Mouse (Mus musculus): Measurements from ENCODE around the gene Aip. TPM values are rescaled to one million over a fixed set of nuclear protein-coding genes. Genes with fewer than 3 reads are reported as not detected.

Aip gene
- polyA plus RNA-seq, 1 experiment from 2014 or later, result 92.4 TPM

DNA sequence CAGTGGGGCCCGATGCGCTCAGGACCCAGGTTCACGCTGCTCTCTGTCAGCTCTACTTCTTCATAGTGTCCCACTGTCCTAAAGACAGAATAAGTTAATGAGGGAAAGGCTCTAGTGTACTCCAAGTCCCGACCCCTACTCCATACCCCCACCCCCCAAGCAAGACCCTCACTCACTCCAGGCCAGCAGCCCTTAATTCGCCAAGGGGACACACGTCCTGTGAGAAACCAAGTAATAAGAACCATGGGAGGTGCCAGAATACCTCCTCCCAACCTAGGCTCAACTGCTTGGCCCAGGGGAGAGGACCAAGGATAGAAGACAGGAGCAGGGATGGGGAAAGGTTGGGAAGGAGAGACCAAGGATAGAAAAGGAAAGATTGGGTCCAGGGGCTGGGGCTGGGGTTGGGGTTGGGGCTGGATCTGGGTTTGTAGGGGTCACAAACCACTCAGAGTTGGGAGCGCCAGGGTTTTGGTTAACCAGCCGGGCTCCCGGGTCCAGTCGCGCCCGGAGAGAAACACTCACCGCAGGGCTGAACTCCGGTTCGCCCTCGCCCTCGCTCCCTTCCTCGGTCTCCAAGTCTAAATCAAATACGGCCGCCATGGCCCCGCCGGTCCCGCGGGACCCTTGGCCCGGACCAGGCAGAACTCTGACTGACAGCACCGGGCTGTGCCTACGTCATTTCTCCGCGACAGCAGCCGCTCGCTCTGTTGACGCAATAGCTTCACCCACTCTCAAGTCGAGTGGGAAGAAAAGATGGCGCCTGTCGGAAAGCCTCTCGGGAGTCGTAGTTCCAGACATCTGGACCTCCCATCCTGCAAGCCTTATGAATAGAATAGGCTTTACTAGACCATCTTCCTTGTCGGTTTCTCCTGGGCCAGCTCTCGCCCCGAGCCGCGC lies 37.2 kb upstream of the Aip start, which contains the start of gene Rps6kb2:
Gene Rps6kb2 (minus strand): TSS at position 709 of the 897 bp plus-strand sequence.
- H3K36me3 ChIP-seq, result peaks cover 39% of the 10 kb centered on the region
- peak within 1 kb of the TSS; percentile 97 for H3K4me2 ChIP-seq
- H3K4me1 ChIP-seq (replicated peaks), result peaks cover 21% of the 10 kb centered on the region
- peak; percentile 91 for ATAC-seq (ENCODE audit: low read depth)
- peak within 1 kb of the TSS; percentile 71 for H3K4me3 ChIP-seq
- H3K27me3 ChIP-seq, result no peaks in the 10 kb centered on the region
- WGBS, result 7% methylated on average over 42 of the region's 42 CpGs
- no peaks in the 10 kb centered on the region for H3K9me3 ChIP-seq
- H3K9ac ChIP-seq, result peak within 1 kb of the TSS; percentile 93
- H3K27ac ChIP-seq (replicated peaks), result peak within 1 kb of the TSS; percentile 85

DNA sequence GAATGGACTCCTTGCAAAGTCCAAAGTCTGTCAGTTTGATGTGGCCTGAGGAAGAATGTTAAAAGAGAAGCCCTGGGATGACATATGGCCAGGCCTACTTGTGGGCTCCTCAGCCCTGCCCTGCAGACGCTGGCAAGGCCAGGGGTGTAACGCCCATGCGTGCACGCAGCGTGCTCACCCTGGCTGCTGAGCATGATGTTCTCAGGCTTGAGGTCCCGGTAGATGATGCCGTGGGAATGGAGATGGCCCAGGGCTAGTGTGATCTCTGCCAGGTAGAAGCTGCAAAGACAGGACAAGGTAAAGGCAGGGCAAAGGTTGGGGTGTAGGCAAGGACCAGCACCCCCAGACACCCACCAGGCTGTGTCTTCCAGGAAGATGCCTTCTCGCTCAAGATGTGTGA lies 33.4 kb upstream of the Aip start:
- WGBS, result 93% methylated on average over 8 of the region's 8 CpGs
- H3K9ac ChIP-seq, result no peak overlapping the region

DNA sequence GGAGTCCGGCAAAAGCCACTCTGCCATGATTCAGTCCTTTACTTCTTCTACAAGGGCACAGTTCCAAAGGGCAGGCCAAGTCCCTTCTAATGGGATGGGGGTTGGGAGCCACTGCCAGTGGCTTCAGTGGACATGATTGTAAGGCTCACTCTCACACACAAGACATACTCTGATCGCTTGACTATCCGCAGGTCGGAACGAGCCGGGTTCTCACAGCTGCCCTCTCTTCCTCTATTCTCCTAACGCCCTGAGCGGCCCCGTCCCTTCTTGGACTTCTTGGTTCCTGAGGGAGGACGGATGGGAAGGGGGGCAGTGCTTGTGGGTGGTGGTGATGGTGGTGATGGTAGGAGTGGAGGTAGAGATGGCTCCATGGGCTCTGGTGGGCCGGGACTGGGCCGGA lies 31.1 kb upstream of the Aip start:
- peaks cover 84% of the 10 kb centered on the region for H3K36me3 ChIP-seq
- no peak overlapping the region for H3K4me3 ChIP-seq
- peaks cover 14% of the 10 kb centered on the region for H3K4me1 ChIP-seq (replicated peaks)
- no peaks in the 10 kb centered on the region for H3K9me3 ChIP-seq
- no peaks in the 10 kb centered on the region for H3K27me3 ChIP-seq
- no peak overlapping the region for H3K9ac ChIP-seq
- H3K27ac ChIP-seq (replicated peaks), result no peak overlapping the region
- 90% methylated on average over 12 of the region's 12 CpGs for WGBS
- no peak overlapping the region for H3K4me2 ChIP-seq
- ATAC-seq (ENCODE audit: low read depth), result no peak

More for the DNA sequence above, 33.4 kb upstream of the Aip start:
- Histone ChIP-seq H3K27ac (replicated peaks) (no peak overlapping the region), H3K9me3 (no peaks in the 10 kb centered on the region), H3K4me1 (replicated peaks) (peaks cover 31% of the 10 kb centered on the region), H3K4me2 (no peak overlapping the region), H3K4me3 (no peak overlapping the region), H3K36me3 (peaks cover 65% of the 10 kb centered on the region), H3K27me3 (no peaks in the 10 kb centered on the region)
- no peak for ATAC-seq (ENCODE audit: low read depth)

DNA sequence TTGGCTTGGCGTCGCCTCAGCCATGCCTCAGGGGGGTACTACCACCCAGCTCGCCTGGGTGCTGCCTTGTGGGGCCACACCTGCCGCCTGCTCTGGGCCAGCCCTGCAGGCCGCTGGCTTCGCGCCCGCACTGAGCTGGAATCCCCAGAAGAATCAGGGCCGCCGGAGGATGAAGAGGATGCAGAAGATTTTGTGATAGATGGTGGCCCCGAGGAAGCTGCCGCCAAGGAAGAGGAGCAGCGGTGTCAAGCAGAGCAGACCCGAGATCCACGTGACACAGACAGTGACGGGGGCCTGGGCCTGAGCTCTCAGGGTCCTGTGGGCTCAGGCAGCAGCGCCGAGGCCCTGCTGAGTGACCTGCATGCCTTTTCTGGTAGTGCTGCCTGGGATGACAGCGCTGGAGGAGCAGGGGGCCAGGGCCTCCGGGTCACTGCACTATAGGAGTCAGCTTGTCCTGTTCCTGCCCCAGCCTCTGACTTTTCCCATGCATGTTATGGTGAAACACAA lies 30.5 kb upstream of the Aip start:
- H3K4me2 ChIP-seq, result no peak overlapping the region
- peaks cover 81% of the 10 kb centered on the region for H3K36me3 ChIP-seq
- H3K27ac ChIP-seq (replicated peaks), result 0 out of 2 replicates have a peak overlapping the region, but pooled peaks have one; percentile 38
- H3K27me3 ChIP-seq, result no peaks in the 10 kb centered on the region
- H3K9ac ChIP-seq, result no peak overlapping the region
- 67% methylated on average over 20 of the region's 20 CpGs for WGBS
- peaks cover 12% of the 10 kb centered on the region; the same call in 1 of the 2 replicates for H3K4me1 ChIP-seq (replicated peaks)
- no peak for ATAC-seq (ENCODE audit: low read depth)
- no peak overlapping the region for H3K4me3 ChIP-seq
- H3K9me3 ChIP-seq, result no peaks in the 10 kb centered on the region

DNA sequence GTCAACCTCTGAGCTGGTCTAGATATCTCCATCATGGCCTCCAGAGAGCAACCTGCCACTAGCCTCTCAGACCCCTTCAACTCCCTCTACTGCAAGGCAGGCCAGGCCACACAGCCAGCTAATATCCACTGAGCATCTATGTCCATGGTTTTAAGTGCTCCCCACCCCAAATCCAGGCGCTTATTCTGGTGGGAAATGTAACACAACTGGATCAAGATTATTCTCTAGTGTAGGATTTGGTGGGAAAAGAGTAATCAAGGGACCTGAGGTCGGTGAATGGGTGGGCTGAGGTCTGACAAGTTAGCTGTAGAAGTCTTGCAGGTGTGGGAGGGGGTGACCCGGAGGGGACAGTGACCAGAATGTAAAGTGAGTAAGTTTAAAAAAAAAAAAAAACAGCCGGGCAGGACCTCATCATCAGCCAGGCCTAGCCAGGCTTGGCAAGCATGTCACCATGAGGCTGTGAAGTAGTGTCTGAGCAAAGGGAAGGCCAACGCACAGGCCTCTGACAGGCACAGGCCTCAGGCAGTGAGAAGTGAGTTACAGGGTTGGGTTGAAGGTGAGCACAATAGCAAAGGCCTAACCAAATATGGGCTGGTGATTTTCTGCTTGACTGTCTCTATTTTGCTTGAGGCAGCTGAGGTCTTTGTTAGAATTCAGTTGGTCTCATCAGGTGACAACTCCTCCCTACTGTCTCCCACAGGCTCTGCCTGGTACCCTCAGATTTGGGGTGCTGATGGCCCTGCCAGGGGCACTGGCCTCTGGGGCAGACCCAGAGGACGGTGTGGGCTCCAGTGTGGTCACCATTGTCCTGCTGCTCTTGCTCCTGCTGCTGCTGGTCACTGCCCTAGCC lies 29.8 kb upstream of the Aip start:
- peaks cover 81% of the 10 kb centered on the region for H3K36me3 ChIP-seq
- whole genome bisulfite sequencing, result 71% methylated on average over 6 of the region's 6 CpGs

DNA sequence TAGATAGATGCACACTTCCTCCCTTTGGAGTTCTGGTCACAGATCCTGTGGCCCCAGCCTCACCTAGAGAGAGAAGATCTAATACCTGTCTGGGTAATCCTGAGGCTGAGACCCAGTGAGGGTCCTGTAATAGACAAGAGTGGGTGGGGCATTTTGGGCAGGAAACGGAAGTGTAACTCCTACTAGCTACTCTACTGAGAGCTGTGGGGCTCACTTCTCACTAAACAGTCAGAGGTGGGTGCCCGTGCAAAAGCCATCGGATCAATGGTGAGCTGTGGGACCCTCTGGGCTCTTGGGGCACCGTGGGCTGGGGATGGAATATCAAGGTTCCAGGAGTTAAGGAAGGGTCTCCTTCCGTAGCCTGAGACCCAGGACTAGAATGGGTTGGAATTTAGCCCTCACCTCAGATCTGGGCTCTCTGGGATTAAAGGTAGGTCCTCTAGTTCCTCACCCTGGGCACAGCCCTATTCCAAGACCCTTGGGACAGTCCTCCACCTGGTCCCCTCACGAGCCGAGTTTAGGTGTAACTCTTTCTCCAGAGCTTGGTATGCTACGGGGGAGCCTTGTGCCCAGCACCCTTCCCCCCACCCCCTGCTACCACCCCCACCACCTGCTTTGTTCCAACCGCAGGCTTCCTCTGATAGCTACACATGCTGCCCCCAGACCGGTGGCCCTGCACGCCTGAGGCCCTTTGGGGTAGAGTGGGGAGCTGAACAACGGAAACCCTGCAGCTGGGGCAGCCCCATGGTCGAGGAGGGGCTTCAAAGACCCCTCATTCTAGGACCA lies 29.0 kb upstream of the Aip start:
- ATAC-seq (ENCODE audit: low read depth), result no peak
- 82% methylated on average over 13 of the region's 13 CpGs for WGBS
- Histone ChIP-seq H3K27ac (replicated peaks) (no peak overlapping the region), H3K27me3 (no peaks in the 10 kb centered on the region), H3K4me1 (replicated peaks) (peaks cover 19% of the 10 kb centered on the region), H3K9me3 (no peaks in the 10 kb centered on the region), H3K9ac (no peak overlapping the region), H3K4me2 (no peak overlapping the region), H3K36me3 (peaks cover 83% of the 10 kb centered on the region), H3K4me3 (no peak overlapping the region)

More for the DNA sequence above, 29.8 kb upstream of the Aip start:
- Histone ChIP-seq H3K27me3 (no peaks in the 10 kb centered on the region), H3K4me3 (no peak overlapping the region), H3K9ac (no peak overlapping the region), H3K27ac (replicated peaks) (0 out of 2 replicates have a peak overlapping the region, but pooled peaks have one; percentile 38), H3K4me2 (no peak overlapping the region), H3K4me1 (replicated peaks) (peaks cover 12% of the 10 kb centered on the region), H3K9me3 (no peaks in the 10 kb centered on the region)
- ATAC-seq (ENCODE audit: low read depth), result no peak

DNA sequence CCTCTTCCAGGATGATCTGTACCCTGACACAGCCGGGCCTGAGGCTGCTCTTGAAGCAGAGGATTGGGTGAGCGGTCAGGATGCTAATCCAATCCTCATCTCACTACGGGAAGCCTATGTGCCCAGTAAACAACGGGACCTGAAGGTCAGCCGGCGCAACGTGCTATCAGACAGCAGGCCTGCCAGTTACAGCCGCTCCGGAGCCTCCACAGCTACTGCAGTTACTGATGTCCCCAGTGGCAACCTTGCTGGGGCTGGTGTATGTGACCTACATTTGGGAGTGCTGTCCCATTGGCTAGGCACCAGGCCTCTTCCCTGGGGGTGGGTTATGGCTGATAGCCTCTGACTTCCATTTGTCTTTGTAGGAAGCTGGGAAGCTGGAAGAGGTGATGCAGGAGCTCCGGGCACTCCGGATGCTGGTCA lies 27.6 kb upstream of the Aip start, which contains the start of gene Ptprcap:
Gene Ptprcap (plus strand): TSS at position 373 of the 423 bp plus-strand sequence.
- Histone ChIP-seq H3K36me3 (peaks cover 69% of the 10 kb centered on the region), H3K27me3 (no peaks in the 10 kb centered on the region), H3K27ac (replicated peaks) (no peak within 1 kb of the TSS), H3K4me1 (replicated peaks) (peaks cover 28% of the 10 kb centered on the region), H3K9ac (no peak within 1 kb of the TSS), H3K4me2 (no peak within 1 kb of the TSS), H3K9me3 (no peaks in the 10 kb centered on the region), H3K4me3 (no peak within 1 kb of the TSS)
- ATAC-seq (ENCODE audit: low read depth), result no peak
- WGBS, result 80% methylated on average over 11 of the region's 11 CpGs

DNA sequence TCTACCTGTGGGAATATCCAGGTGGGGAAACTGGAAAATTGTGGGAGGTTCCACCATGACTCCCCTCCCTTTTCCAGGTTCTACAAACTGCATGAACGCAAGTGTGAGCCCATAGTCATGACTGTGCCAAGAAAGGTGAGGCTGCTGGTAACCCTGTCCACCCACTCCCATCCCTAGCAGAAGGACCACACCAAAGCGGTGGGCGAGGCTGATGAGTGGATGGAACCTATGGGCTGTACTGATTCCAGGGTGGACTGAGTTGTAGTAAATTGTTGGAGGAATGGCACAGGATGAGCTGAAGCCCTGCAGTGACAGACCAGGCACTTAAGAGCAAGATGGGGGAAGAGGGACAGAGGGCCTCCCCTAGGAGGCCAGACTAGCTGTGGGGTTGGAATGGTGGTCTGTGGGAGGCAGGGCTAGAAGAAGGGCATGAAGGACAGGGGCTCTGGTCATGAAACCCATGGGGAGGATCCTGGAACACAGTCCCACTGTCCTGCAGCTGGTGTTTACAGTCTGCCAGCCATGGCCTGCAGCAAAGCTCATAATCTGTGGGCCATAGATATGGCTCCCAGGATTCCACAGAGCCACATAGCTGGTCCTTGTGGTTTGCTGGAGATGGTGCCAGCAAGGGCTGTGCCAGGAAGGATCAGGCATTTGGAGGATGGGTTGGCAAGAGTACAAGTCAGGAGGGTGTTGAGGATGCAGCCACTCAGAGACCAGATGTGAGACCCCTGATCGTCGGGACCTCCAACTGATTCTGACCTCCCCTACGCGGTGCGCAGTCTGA lies 27.0 kb upstream of the Aip start:
- no peaks in the 10 kb centered on the region for H3K27me3 ChIP-seq
- WGBS, result 90% methylated on average over 8 of the region's 8 CpGs
- H3K36me3 ChIP-seq, result peaks cover 63% of the 10 kb centered on the region
- no peak overlapping the region for H3K4me2 ChIP-seq
- no peak overlapping the region for H3K27ac ChIP-seq (replicated peaks)
- H3K4me1 ChIP-seq (replicated peaks), result peaks cover 34% of the 10 kb centered on the region
- no peaks in the 10 kb centered on the region for H3K9me3 ChIP-seq
- H3K4me3 ChIP-seq, result no peak overlapping the region
- H3K9ac ChIP-seq, result no peak overlapping the region
- no peak for ATAC-seq (ENCODE audit: low read depth)

DNA sequence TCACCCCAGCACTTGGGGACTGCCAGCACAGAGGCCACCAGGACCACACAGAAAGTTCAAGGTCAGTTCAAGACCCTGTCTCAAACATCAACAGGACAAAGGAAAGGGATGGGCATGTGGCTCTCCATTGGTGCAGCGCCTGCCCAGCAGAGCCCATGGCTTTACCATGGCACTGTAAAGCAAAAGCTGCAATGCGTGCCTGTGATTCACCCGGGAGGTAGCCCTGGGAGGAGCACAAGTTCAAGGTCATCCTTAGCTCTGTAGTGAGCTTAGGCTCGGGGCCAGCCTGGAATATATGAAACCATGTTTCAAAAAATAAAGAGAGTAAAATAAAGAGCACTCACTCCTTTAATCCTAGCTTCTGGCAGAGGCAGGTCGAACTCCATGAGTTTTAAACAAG lies 26.2 kb upstream of the Aip start:
- Histone ChIP-seq H3K4me1 (replicated peaks) (peaks cover 36% of the 10 kb centered on the region), H3K4me2 (no peak overlapping the region), H3K4me3 (no peak overlapping the region), H3K9me3 (no peaks in the 10 kb centered on the region), H3K9ac (no peak overlapping the region), H3K27ac (replicated peaks) (no peak overlapping the region), H3K27me3 (no peaks in the 10 kb centered on the region), H3K36me3 (peaks cover 55% of the 10 kb centered on the region)
- ATAC-seq (ENCODE audit: low read depth), result no peak
- 92% methylated on average over 5 of the region's 5 CpGs for WGBS

DNA sequence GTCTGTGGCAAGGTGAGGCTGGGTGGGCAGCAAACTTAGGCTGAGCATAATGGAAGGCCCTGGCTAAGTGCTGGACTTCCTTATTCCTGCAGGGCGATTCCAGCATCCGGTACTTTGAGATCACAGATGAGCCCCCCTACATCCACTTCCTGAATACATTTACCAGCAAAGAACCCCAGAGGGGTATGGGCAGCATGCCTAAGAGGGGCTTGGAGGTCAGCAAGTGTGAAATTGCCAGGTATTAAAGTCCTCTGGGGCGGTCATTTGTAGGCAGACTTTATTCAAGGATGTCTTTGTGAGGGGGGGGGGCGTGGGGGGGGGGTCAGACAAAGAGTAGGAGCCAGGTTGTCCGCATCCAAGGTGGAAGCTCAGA lies 25.8 kb upstream of the Aip start:
- 90% methylated on average over 4 of the region's 5 CpGs for WGBS
- ATAC-seq (ENCODE audit: low read depth), result no peak
- H3K4me1 ChIP-seq (replicated peaks), result peaks cover 36% of the 10 kb centered on the region
- no peaks in the 10 kb centered on the region for H3K9me3 ChIP-seq
- H3K27ac ChIP-seq (replicated peaks), result no peak overlapping the region
- H3K4me3 ChIP-seq, result no peak overlapping the region
- H3K4me2 ChIP-seq, result no peak overlapping the region
- peaks cover 51% of the 10 kb centered on the region for H3K36me3 ChIP-seq
- H3K9ac ChIP-seq, result no peak overlapping the region
- no peaks in the 10 kb centered on the region for H3K27me3 ChIP-seq
